Mouse (Mus musculus) megakaryocyte, embryonic 14.5 days (primary cell): ENCODE data around the gene Zswim1.

Experiments used
- FLI1 ChIP-seq: IDR thresholded peaks from 2 replicates; pipeline ENCODE4 v1.6.1; 2012; ENCODE audit warnings: low read length, inconsistent platforms, mixed read lengths
- GATA1 ChIP-seq: IDR thresholded peaks from 3 replicates; pipeline ENCODE4 v1.6.1; 2012; ENCODE audit warnings: mixed read lengths, low read length, inconsistent platforms, borderline replicate concordance

DNA sequence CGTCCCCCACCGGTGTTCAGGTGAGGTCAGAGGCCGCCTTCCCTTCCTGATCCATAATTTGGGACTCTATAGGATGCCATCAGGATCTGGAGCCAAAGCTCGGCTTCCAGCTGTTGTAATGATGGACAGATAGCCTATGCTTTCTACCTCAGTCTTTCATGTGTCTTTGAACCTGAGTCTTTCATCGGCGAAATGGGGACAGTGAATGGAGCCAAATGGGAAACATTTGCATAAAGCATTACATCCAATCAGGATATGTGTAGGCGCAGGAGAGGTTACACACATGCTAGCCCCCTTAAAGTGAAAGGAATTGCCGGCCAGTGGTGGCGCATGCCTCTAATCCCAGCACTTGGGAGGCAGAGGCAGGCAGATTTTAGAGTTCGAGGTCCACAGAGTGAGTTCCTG is 697 bp downstream of the Zswim1 start:
- no peak for TF ChIP-seq GATA1
- TF ChIP-seq FLI1, result no peak
